Mouse (Mus musculus) frontal cortex, postnatal 25 days (tissue): ENCODE measurements around the gene Dlgap1.

ENCODE experiments used
- DNase-seq, 2 experiments: peaks; one replicate each; pipeline ENCODE4 v3.0.0; 2022; ENCODE audit warnings: low spot score in 2 of 2

Dlgap1 gene

GRCm38 (mm10) chr17:69969021-69969815, at the start of gene Dlgap1:
Dlgap1 (plus strand) TSS chr17:69969073.
- peak; percentile 41 to 66 for DNase-seq

DNA sequence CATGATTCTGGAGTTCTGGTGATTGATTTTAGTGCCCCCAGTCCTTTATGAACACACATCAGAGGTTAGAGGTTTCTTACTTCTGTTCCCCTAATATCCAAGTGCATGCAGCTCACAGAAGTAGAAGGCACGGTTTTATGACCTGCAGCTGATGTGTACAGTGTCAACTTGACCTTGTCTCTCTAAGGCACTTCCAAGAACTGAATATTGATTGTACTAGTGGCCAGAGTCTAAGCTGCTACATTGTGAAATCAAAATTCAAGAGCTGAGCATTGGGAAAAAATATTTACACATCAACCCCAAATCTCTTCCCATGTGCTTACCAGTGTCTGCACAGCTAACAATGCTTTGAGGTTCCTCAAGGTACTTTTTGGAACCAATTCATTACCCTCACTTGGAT, 13.9 kb upstream of the Dlgap1 start:
- no peak for DNase-seq

DNA sequence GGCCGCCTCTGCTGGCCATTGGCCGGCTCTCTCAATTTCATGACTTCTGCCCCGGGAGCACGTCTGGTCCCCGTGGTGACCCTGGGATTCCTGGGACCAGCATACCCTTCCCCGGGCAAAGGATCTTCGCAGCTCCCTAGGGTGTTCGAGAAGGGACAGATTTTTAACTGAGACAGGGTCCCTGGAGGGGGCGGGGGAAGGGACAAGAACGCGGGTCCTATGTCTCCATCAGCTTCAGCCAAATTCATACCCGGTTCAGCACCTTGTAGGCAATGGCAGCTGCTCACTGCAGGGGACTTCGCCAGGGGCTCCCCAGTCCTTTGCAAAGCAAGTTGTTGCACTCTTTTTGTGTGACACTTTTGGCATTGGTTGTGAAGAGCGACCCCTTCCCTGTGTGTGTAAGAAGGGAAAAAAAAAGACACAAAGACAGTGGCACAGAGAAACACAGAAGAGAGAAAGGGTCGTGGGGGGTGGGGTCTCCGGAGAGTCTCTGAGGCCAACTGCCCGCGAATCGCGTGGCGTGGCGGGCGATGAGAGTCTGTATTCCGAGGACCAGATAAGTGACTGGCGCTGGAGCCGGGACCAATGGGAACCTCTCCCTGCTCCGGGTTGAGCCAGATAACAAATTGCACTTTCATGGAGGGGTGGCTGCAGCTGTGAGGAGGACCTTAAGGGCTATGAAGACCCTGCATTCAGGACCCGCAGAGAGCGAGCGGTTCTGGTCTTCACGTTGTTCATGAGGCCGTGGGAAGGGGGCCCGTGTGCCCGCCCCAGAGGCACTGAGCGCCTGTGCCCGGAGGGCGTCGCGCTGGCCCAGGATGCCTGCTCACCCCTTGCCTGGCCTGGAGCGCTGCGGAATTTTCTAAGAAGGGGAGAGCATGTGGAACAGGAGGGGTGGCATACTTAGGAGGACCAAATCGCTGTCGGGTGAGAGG, 1.2 kb downstream of the Dlgap1 start:
- DNase-seq, result peak; percentile 14 to 19

- DNase-seq, result no peak
Measured at GRCm38 (mm10) chr17:69973081-69973480, 4.2 kb downstream of the Dlgap1 start.

DNA sequence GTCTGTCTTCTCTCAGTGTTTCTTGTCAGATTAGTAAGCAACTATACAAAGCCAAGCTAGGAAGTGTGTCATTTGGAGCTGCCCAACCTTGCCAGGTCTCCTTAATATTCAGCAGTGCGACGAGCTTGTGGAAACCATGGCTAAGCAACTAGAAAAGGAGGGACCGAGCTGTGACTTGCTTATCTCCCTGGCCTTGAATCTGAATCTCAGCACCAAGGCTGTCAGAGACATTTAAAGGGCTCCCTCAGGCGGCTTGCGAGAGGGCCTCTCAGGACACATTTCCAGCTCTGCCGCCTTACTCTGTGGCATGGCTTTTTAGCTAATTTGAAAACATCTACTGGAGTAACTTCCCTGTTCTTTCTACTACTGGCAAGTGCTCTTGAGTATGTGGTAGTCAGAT, 5.1 kb downstream of the Dlgap1 start:
- DNase-seq, result no peak

- no peak for DNase-seq
Measured at GRCm38 (mm10) chr17:69982236-69982923, 13.5 kb downstream of the Dlgap1 start.

DNA sequence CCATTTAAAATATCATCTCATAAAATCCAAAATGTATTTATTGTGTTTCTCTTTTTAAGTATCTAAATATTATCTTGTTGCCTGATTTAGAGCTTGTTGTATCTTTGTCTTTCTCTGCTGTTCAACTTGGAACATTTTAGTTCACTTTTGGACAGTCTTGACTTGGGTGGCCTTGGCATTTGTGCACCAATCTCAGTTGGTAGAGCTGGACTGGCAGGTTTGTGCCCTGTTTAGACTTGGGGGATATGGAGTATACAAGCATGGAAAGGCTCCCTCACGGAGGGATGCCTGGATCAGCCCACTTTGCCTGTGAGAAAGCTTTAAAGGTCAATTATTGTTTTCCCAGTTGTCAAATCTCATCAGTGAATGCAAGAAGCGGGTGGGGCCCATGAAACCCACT, 27.5 kb downstream of the Dlgap1 start:
- no peak for DNase-seq

DNA sequence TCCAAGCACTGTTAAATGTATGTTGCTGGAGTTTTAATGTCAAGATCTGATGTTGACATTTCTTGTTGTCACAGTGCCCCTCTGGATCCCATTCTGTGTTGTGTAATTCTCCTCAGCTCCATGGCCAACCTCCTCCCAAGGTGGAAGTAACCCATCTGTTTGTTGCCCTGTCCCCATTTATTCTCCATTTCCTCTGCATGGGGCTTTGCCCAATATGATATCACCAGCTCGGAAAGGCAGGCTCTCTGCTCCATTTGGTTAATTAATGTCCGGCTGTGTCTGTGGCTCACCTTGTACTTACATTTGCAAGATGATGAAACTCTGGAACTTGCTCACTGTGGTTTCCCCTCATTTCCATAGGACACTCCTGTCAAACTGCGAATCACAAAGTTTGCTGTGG, 33.2 kb downstream of the Dlgap1 start:
- DNase-seq, result no peak

DNA sequence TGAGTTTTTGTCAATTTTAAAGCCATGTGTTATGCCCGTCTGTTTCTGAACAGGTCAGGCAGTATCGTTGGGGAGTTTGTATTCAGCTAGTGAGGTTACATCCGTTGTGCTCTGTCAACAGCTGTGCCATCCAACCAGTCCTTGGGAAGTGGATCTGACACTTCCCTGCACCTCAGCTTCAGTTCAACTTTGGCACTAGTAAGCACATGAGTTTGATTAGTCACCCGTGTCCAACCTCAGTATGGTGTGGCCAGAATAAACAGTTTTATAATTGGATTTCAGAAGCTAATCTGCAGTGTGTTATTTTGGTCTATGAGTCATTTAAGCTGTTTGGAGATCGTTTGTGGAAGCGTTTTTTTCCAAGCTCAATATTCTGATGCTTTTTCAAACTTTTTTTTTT, 35.8 kb downstream of the Dlgap1 start:
- no peak for DNase-seq

GRCm38 (mm10) chr17:70007607-70008006, 38.7 kb downstream of the Dlgap1 start:
- no peak for DNase-seq

DNA sequence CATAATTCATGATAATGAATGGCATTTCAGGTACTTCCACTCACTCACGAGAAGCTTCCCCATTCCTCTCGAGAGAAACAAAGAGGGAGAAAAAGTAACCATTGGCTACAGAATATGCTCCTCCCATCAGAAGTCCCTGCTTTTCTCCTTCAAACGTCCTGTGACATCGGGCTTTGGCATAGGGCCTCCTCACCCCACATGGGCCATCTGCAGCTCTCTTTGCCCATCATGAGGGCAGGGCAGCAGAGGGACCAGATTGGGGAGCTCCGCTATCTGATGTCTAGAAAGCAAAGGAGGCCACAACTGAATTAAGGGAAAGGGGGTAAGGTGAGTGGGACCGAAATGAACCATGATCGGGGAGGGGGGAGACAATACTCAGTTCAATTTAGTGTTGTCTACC, 47.6 kb downstream of the Dlgap1 start:
- no peak for DNase-seq

DNA sequence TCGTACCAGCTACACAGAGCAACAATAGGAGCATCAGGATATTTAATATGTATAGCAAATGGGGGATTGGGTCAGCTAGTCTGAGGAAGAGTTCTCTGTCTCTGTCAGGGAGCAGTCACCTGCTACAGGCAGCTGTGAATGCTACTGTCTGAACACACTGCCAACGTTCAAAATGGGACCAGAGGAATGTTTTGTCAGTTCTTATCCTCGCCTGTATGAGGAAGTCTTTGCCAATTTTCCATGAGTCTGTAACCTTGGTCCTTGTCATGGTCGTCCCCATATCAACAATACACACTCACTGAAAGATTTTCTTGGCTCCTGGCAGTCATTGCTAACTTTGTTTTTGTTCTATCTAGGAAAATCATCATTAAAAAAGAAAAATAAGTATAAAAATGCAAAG, 51.5 kb downstream of the Dlgap1 start:
- no peak for DNase-seq

DNA sequence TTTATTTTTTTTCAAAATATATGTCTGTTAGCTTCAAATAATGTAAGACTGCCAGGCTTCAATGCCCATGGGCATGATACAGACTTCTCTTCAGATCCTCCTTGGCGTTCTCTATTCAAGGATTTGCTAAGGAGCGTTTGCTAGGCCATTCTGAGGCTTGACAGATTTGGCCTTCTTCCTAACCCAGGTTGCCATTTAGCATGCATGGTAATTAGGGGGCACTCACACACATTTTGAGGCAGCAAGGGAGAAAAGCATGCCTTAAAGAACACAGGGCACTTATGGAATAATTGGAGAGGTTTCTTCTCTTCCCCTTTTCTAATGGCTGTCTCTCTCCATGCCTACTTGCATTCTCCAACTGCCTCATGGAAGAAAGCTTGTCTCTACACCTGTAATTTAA, 53.7 kb downstream of the Dlgap1 start:
- no peak for DNase-seq

DNA sequence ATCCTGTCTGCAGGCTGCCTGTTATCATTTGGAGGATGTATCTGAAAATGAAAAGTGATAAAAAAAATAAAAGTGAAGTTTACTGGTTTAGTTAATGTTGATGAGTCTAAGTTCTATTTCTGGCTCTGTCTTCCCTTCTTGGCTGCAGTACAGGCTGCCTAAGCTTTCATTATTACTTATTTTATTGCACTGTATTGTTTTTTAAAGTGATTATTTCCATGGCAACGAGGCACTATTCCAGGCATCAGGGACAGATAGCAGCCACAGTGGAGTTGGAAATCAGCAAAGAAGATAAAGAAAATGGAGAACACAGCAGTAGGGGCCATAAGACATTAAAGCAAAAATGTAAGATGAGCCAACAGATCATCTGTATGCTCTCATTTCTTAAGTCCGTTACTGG, 66.0 kb downstream of the Dlgap1 start:
- DNase-seq, result no peak

- DNase-seq, result no peak
Measured at GRCm38 (mm10) chr17:70040751-70041430, 72.0 kb downstream of the Dlgap1 start.

- no peak for DNase-seq
Measured at GRCm38 (mm10) chr17:70068281-70068680, 99.4 kb downstream of the Dlgap1 start.

DNA sequence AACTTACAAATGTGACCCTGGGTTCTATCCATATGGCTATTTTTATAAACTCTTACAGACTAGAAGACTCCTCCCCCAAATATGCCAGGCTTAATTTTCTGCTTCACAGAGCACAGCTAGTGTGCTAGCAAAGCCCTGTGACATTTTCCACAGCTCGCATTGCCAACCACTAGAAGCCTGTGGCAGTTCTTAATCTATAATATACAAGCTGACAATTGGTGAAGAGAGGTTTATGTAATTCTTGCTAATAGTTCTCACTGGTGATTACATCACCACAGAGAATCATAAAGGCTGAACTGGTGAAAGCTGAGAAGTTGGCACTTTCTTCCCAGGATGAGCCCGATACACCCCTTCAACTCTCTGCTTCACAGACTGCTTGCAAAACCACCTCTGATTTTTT, 103.2 kb downstream of the Dlgap1 start:
- DNase-seq, result no peak

DNA sequence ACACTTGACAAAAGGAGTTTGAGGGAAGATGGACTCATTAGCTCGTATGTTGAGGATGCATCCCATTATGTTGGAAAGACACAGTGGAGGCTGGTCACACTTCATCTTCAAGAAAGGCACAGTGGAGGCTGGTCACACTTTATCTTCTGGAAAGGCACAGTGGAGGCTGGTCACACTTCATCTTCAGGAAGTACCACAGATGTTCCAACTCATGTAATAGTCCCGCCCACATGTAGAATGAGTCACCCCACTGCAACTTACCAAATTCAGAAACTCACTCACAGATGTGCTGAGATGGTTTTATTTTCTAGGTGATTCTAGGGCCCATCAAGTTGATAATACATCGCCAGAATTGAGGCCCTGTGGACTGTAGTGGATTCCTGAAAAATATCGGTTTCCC, 119.3 kb downstream of the Dlgap1 start:
- no peak for DNase-seq

GRCm38 (mm10) chr17:70090737-70091136, 121.9 kb downstream of the Dlgap1 start:
- no peak for DNase-seq

DNA sequence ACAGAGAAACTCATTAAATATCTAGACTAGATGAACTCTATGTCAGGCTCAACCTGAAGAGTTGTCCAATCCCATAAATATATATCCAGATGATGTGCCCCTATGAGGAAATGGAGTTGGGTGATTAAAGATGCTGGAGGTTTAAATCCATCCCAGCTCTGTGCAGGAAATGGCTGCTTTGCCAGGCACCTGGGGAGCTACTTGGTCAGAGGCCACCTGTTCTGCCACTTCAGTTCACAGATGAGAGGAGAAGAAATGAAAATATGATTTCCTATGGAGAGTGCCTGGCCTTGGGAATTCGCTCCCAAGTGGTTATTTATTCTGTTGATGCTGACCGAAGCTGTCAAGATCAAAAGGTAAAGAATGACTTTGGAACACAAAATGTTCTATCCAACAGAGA, 160.3 kb downstream of the Dlgap1 start:
- DNase-seq, result no peak

GRCm38 (mm10) chr17:70169831-70170230, 201.0 kb downstream of the Dlgap1 start:
- no peak for DNase-seq
